Mouse (Mus musculus) E14TG2a.4 (cell line): ENCODE measurements around the gene Arsg.

Experiments
- CTCF ChIP-seq: conservative IDR thresholded peaks from 2 replicates; pipeline ENCODE4 v1.5.1; 2014; ENCODE audit warnings: low read length
- POU5F1 ChIP-seq: IDR thresholded peaks from 2 replicates; pipeline ENCODE4 v1.6.1; 2014; ENCODE audit warnings: low read length, borderline replicate concordance

DNA sequence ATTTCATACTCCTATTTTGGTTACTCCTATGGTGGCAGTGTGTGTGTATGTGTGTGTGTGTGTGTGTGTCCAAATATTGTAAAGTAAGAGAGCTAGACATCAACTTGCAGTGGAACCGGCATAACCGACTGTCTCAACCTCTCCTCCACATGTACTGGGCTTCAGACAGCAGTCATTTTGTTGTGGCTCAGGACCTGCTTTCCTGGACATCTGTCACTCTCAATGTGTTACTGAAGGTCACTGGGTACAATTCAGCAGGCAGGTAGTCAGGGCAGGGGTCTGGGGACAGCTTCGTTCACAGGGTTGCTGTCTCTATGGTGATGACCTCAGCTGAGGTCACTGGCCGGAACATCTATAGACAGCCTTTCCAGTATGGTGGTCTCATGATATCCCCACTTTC, 32.6 kb downstream of the Arsg start:
- TF ChIP-seq CTCF (no peak), POU5F1 (no peak)
